Mouse (Mus musculus): ENCODE measurements around the gene Dhrs3. TPM values are rescaled to one million over a fixed set of nuclear protein-coding genes. Genes with fewer than 3 reads are reported as not detected.
A peak's percentile ranks its signal among the peaks of the same experiment; 100 is the strongest.

Gene Dhrs3
- polyA plus RNA-seq, 1 experiment from 2014 or later, result 21.2 TPM

DNA sequence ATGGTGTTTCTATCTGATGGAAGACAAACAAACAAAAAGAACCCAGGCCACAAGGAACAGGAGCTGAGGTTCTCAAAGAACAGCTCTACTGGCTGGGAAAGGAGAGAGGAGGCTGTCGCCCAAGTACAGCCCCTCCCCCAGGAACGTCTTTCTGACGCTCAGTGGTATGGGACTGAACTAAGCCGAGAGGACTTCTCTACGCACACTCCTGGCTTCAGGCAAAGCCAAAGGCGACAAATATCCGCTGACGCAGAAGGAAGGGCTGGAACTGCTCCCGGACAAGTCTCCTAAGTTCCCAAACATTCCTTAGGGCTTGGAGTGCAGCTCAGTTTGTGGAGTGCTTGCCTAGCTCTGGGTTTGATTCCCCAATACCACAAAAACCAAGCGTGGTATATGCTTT, 37.7 kb downstream of the Dhrs3 start:
- Histone ChIP-seq H3K36me3 (no peaks in the 10 kb centered on the region), H3K27me3 (ENCODE audit: insufficient read depth, poor library complexity, severe bottlenecking) (peaks cover 22% of the 10 kb centered on the region; the same call in 1 of the 2 replicates), H3K27ac (peak overlapping the region; percentile 52), H3K4me3 (no peak overlapping the region), H3K4me1 (peaks cover 24% of the 10 kb centered on the region), H3K9me3 (no peaks in the 10 kb centered on the region)
- no peak for DNase-seq (ENCODE audit: low spot score)
- WGBS, result 9% methylated on average over 10 of the region's 10 CpGs

DNA sequence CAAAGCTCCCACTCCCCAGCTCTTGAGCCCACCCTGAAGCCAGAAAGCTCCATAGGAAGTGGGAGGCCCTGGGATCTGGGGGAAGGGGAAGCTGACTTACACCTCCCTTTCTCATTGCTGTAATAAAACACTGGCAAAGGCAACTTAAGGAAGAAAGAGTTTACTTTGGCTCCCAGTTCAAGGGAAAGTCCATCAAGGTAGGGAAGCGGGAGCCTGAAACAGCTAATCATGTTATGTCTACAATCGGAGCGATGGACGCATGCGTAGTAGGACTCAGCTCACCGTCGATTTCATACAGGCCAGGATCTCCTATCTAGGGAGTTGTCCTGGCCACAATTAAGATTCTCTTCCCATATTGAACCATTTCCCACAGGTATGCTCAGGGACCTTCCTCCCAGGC, 38.5 kb downstream of the Dhrs3 start:
- Histone ChIP-seq H3K27me3 (ENCODE audit: insufficient read depth, poor library complexity, severe bottlenecking) (peaks cover 20% of the 10 kb centered on the region; the same call in 1 of the 2 replicates), H3K4me1 (peaks cover 24% of the 10 kb centered on the region), H3K27ac (peak overlapping the region; percentile 52; the same call in 1 of the 2 replicates), H3K4me3 (no peak overlapping the region), H3K36me3 (no peaks in the 10 kb centered on the region), H3K9me3 (no peaks in the 10 kb centered on the region)
- whole genome bisulfite sequencing, result 83% methylated on average over 7 of the region's 7 CpGs
- DNase-seq (ENCODE audit: low spot score), result no peak

DNA sequence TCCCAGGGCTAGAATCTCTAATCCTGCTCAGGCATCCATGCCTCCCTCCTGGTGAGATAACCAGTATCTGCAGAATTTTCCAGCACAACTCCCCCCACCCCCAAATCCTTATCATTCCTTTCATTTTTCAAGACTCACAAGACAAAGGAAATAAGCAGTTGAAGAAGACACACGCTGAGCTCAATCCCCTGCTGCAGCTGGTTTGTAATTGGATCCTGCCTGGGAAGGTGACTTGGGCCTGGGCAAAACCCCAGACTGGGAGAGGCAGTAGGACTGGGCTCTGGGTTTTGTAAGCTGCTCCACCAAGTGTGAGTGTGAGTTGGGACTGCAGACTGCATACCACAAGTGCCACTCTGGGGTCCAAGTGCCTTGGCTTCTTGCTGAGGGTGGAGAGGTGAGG, 41.9 kb downstream of the Dhrs3 start:
- no peaks in the 10 kb centered on the region for H3K9me3 ChIP-seq
- WGBS, result 9% methylated on average over 1 of the region's 1 CpGs
- no peaks in the 10 kb centered on the region for H3K27me3 ChIP-seq (ENCODE audit: insufficient read depth, poor library complexity, severe bottlenecking)
- no peak overlapping the region for H3K27ac ChIP-seq
- no peak for DNase-seq (ENCODE audit: low spot score)
- peaks cover 23% of the 10 kb centered on the region for H3K4me1 ChIP-seq
- no peak overlapping the region for H3K4me3 ChIP-seq
- H3K36me3 ChIP-seq, result no peaks in the 10 kb centered on the region

DNA sequence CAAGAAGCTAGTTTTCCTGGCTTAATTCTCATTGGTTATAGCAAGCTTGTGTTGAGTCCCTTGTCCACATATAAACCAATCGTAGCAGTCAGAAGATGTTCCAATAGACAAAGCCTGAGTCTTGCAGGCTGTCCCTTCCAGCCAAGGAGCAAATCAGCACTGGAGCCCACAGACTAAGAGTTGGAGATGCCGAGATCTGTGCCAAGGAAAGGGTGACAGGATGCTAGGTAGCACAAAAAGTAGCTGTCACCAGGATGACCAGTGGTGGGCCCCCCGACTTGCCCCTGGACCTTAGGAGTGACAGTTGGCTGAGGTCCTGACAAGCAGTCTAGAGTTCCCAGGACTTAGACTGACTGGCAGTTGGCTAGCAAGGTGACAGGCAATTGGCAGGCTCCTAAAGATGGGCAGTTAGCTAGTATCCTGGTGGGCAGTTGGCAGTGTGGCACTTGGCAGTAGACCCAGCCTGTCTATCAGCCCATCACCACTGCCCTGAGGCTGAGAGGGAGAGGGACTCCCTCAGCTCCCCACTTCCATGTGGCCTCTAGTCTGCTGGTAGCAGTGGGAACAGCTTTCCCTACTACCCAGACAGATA, 44.0 kb downstream of the Dhrs3 start:
- Histone ChIP-seq H3K4me3 (no peak overlapping the region), H3K36me3 (no peaks in the 10 kb centered on the region), H3K27me3 (ENCODE audit: insufficient read depth, poor library complexity, severe bottlenecking) (peaks cover 6% of the 10 kb centered on the region; the same call in 1 of the 2 replicates), H3K27ac (no peak overlapping the region), H3K4me1 (peaks cover 13% of the 10 kb centered on the region; the same call in 1 of the 2 replicates), H3K9me3 (no peaks in the 10 kb centered on the region)
- WGBS, result 76% methylated on average over 3 of the region's 3 CpGs
- no peak for DNase-seq (ENCODE audit: low spot score)

DNA sequence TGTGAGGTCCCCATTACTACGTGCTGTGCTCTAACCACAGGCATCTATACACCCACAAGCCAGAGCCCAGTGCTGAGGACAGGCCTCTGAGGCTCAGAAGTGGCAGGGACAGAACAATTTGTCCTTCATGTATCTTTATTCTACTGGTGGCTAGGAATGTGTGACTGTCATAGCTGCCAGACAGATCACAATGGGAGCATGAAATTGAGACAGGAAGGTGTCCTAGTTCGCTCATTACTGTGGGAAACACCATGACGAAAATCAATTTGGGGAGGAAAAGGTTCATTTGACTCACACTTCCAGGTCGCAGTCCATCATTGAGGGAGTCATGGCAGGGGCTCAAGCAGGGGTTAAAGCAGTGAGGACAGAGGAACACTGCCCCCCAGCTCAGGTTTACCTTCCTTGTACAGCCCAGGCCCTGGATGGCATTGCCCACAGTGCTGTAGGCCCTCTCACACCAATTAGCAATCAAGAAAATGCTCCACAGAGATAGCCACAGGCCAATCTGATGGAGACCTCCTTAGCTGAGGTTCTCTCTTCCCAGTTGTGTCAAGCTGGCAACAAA, 47.3 kb downstream of the Dhrs3 start:
- no peak for DNase-seq (ENCODE audit: low spot score)
- Histone ChIP-seq H3K27me3 (ENCODE audit: insufficient read depth, poor library complexity, severe bottlenecking) (peaks cover 6% of the 10 kb centered on the region; the same call in 1 of the 2 replicates), H3K4me3 (no peak overlapping the region), H3K4me1 (peaks cover 9% of the 10 kb centered on the region; the same call in 1 of the 2 replicates), H3K9me3 (no peaks in the 10 kb centered on the region), H3K27ac (no peak overlapping the region), H3K36me3 (no peaks in the 10 kb centered on the region)
- 74% methylated on average over 4 of the region's 4 CpGs for whole genome bisulfite sequencing

DNA sequence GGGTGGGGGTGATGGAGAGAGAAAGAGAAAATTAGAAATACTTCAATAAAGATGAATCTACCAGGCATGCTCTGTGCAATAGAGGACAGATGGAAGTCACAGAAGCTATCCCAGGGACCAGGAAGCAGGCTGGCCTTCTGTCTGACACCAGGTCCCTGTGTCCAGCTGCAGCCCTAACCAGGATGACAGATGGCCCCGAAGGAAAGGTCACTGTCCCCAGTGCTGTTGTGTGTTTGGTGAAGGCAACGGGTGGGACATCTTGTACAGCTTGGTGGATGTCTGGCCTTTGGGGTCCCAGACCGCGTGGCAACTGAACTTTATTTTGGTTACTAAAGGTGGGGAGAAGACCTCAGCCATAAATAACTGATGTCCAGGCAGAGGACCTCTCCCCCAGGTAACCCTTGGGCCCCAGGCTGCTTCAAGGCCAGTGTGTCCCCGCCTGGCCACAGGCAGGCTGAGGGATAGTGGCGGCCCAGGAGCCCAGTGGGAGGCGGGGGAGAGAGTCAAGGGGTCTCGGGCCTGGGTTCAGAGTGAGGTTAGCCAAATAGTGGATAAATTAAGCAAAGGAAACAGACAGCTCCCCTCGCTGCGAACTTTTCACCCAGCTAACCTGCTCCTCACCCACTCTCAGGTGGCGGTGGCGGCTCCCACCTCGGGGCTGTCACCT, 48.3 kb downstream of the Dhrs3 start:
- DNase-seq (ENCODE audit: low spot score), result no peak
- Histone ChIP-seq H3K4me1 (peaks cover 9% of the 10 kb centered on the region; the same call in 1 of the 2 replicates), H3K27ac (no peak overlapping the region), H3K9me3 (no peaks in the 10 kb centered on the region), H3K27me3 (ENCODE audit: insufficient read depth, poor library complexity, severe bottlenecking) (peaks cover 6% of the 10 kb centered on the region; the same call in 1 of the 2 replicates), H3K4me3 (no peak overlapping the region), H3K36me3 (no peaks in the 10 kb centered on the region)
- WGBS, result 67% methylated on average over 13 of the region's 13 CpGs

DNA sequence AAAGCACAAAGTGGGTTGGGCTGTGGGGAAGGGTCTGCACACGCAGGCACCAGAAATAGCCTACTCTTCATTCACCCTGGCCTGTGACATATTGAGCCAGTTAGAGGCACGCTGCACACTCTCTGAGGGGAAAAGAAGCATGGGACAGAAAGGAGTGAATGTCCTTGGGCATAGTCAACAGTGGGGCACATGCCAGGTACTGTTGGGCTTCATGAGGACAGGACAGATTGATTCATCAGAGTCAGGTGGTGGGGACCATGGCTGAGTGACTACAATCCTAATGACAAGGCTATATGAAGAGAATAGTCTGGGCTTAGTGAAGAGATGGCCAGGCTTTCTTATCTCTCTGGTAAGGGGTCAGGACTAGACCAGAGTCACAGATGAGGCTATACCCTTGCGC, 49.8 kb downstream of the Dhrs3 start:
- DNase-seq (ENCODE audit: low spot score), result no peak
- 86% methylated on average over 3 of the region's 3 CpGs for WGBS
- Histone ChIP-seq H3K27me3 (ENCODE audit: insufficient read depth, poor library complexity, severe bottlenecking) (peaks cover 6% of the 10 kb centered on the region; the same call in 1 of the 2 replicates), H3K9me3 (no peaks in the 10 kb centered on the region), H3K4me1 (peaks cover 11% of the 10 kb centered on the region), H3K36me3 (no peaks in the 10 kb centered on the region), H3K4me3 (no peak overlapping the region), H3K27ac (no peak overlapping the region)

DNA sequence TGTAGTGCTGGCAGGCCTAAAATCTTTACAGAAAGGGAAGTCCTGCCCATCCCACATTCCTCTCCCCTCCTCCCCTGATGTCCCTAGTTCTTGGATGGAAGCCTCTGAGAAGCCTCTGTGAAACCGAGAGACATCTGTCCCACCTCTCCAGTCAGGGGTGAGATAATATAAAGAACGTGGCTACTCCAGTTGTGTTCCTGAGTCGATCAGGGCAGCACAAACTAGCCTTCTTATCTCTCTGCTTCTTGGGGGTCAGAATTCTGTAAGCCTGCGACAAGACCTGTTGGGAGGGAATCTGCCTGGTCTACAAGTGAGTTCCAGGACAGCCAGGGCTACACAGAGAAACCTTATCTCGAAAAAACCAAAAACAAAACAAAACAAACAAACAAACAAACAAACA, 50.6 kb downstream of the Dhrs3 start:
- Histone ChIP-seq H3K36me3 (no peaks in the 10 kb centered on the region), H3K9me3 (no peaks in the 10 kb centered on the region), H3K27ac (no peak overlapping the region), H3K27me3 (ENCODE audit: insufficient read depth, poor library complexity, severe bottlenecking) (peaks cover 6% of the 10 kb centered on the region; the same call in 1 of the 2 replicates), H3K4me3 (no peak overlapping the region), H3K4me1 (peaks cover 20% of the 10 kb centered on the region)
- WGBS, result 31% methylated on average over 5 of the region's 5 CpGs
- no peak for DNase-seq (ENCODE audit: low spot score)

DNA sequence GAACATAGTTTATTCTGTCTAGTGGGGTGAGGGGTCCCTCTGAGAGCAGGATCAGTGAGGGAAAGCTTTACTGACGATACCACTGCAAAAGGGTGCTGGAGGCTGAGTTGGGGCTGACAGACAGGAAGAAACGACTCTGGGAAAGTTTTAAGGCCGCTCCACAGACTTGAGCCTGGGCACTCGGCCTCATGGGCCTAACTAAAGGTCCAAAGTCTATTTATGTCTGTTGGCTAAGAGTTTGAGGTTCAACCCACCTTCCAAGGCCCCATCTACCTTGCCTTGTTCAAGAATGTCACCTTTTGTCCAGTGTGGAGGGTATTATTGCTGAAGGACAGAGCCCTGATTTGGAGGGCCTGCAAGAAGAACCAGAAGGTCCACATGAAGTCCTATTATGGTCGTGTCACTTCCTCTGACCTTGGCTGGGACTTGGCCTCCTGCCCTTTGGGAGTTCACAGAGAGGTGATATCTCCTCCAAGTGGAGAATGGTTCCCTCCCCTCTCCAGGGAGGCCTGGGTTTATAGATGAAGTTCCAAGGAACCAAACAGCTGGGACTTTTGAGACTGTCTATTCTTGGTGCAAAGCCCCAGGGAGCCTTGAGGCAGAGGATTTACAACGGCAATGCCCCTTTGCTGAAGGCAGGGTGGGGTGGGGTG, 55.2 kb downstream of the Dhrs3 start:
- WGBS, result 63% methylated on average over 6 of the region's 6 CpGs
- DNase-seq (ENCODE audit: low spot score), result no peak
- Histone ChIP-seq H3K4me1 (peaks cover 33% of the 10 kb centered on the region), H3K27ac (peak overlapping the region; percentile 48), H3K4me3 (no peak overlapping the region), H3K9me3 (no peaks in the 10 kb centered on the region), H3K27me3 (ENCODE audit: insufficient read depth, poor library complexity, severe bottlenecking) (no peaks in the 10 kb centered on the region), H3K36me3 (no peaks in the 10 kb centered on the region)

DNA sequence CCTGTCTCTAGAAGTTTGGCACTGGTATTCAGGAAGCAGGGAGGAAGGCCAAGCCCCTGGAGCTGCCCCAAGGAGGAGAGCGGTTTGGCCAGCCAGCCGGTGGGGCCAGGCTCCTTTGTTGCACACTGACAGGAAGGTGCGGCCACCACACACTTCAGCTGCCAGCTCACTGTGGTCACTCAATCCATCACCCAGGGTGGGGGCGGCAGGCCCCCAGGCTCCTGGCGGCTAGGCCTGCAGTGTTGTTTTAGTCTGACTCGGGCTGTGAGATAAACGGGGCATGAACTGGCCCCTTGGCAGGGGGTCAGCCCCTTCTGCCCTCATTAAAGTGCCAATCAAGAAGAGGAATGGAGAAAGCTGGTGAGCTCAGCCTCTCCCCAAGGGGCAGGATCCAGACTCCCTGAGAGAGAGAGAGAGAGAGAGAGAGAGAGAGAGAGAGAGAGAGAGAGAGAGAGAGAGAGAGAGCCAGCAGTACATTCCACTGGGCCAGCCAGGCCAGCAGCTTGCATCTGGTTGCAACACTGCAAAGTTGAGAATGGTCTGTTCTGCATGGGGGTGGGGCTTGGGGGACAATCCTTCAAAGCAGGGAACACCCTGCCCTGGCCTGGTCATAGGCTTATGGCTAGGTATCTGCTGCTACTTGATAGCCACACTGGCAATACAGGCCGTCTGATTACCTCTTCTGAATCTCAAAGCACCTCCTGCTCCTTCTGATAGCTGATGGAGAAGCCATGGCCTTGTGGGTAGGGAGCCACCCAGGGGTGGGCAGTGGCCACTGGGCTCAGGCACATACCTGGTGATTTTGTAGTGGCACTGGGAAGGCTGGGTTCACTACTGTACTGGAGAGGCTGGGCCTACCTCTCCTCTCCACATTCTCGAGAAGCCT, 57.1 kb downstream of the Dhrs3 start:
- H3K27me3 ChIP-seq (ENCODE audit: insufficient read depth, poor library complexity, severe bottlenecking), result no peaks in the 10 kb centered on the region
- no peaks in the 10 kb centered on the region for H3K36me3 ChIP-seq
- peaks cover 33% of the 10 kb centered on the region for H3K4me1 ChIP-seq
- 6% methylated on average over 9 of the region's 9 CpGs for WGBS
- peak overlapping the region; percentile 82 for H3K27ac ChIP-seq
- H3K4me3 ChIP-seq, result 0 out of 2 replicates have a peak overlapping the region, but pooled peaks have one; percentile 12
- H3K9me3 ChIP-seq, result no peaks in the 10 kb centered on the region
- peak; percentile 84 for DNase-seq (ENCODE audit: low spot score)

DNA sequence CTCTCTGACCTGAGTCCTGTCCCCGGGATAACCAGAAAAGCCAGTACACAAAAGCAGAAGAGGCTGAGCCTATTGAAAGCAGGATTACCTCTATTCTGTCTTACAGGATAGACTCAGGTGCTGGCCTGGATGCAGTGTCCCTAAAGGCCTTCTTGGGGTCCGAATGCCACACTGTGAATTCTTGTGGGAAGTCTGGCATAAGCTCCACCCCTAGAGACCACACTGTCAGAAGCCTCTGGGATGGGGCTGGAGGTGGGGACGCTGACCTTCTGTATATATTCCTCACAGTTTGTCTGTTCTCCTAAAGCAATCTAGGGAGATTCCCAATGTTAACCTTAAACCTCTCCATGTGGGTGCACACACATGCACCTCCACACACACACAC, 57.7 kb downstream of the Dhrs3 start:
- Histone ChIP-seq H3K4me3 (no peak overlapping the region), H3K4me1 (peaks cover 33% of the 10 kb centered on the region), H3K27ac (peak overlapping the region; percentile 82; the same call in 1 of the 2 replicates), H3K9me3 (no peaks in the 10 kb centered on the region), H3K27me3 (ENCODE audit: insufficient read depth, poor library complexity, severe bottlenecking) (no peaks in the 10 kb centered on the region), H3K36me3 (no peaks in the 10 kb centered on the region)
- DNase-seq (ENCODE audit: low spot score), result no peak
- WGBS, result 58% methylated on average over 3 of the region's 3 CpGs

DNA sequence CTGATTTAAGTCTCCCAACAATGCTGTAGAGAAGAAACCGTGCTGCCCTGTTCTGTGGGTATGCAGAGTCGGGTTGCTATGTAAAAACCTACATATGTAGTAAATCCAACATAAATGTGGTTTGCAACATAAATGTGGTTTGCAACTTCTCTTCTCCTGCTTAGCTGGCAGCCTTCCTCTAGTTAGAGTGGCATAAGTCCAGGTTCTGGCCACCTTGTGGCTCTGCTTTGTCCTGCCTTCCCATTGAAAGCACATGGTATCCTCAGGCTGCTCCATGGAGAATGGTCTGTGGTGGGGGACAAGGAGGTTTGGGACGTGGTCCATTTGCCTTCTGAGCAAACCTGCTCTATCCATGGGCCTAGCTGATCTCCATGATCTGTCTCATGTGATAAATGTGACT, 58.3 kb downstream of the Dhrs3 start:
- Histone ChIP-seq H3K27ac (no peak overlapping the region), H3K9me3 (no peaks in the 10 kb centered on the region), H3K36me3 (no peaks in the 10 kb centered on the region), H3K27me3 (ENCODE audit: insufficient read depth, poor library complexity, severe bottlenecking) (no peaks in the 10 kb centered on the region), H3K4me3 (no peak overlapping the region), H3K4me1 (peaks cover 33% of the 10 kb centered on the region)
- 93% methylated on average over 3 of the region's 3 CpGs for WGBS
- no peak for DNase-seq (ENCODE audit: low spot score)
